Mouse (Mus musculus) midbrain, embryonic 12.5 days (tissue): ENCODE measurements at regions not wholly inside any gene's neighbourhood (a gene's known extent, or its start where the extent isn't known, plus 50 kb on each side); places are given as distances from the start of the nearest gene placed in this dataset.

Source experiments
- ATAC-seq: fragments of 200-750 bp; cut with Nextera tagmentation; 2 replicates; pipeline ENCODE4 v1.8.0; 2017; ENCODE audit warnings: low read depth, moderate TSS enrichment, moderate library complexity; ENCODE audit not compliant: low FRiP score
- H3K27ac ChIP-seq: fragments of 300-500 bp; sonication (generic); replicated peaks from 2 replicates; pipeline ENCODE4 v1.5.1; 2016; ENCODE audit warnings: mild to moderate bottlenecking
- H3K27me3 ChIP-seq: fragments of 300-500 bp; sonication (generic); 2 replicates; pipeline ENCODE4 v1.6.1; 2016; ENCODE audit warnings: mild to moderate bottlenecking
- H3K36me3 ChIP-seq: fragments of 300-500 bp; sonication (generic); 2 replicates; pipeline ENCODE4 v1.6.1; 2016
- H3K4me1 ChIP-seq: fragments of 300-500 bp; sonication (generic); 2 replicates; pipeline ENCODE4 v1.6.1; 2016
- H3K4me2 ChIP-seq: fragments of 300-500 bp; sonication (generic); replicated peaks from 2 replicates; pipeline ENCODE4 v1.6.1; 2016; ENCODE audit warnings: mild to moderate bottlenecking, moderate library complexity
- H3K4me3 ChIP-seq: fragments of 300-500 bp; sonication (generic); 2 replicates; pipeline ENCODE4 v1.5.1; 2016; ENCODE audit warnings: mild to moderate bottlenecking
- H3K9ac ChIP-seq: fragments of 300-500 bp; sonication (generic); replicated peaks from 2 replicates; pipeline ENCODE4 v1.6.1; 2016; ENCODE audit warnings: mild to moderate bottlenecking, moderate library complexity
- H3K9me3 ChIP-seq: fragments of 300-500 bp; sonication (generic); 2 replicates; pipeline ENCODE4 v1.6.1; 2016; ENCODE audit warnings: mild to moderate bottlenecking
- WGBS: fragments of 180-500 bp; shearing (Covaris S2); methylation state at CpG from one replicate; pipeline ENCODE4 v1.1.7; 2016; 5-methylcytosine and 5-hydroxymethylcytosine counted together

- no peak overlapping the region for H3K27ac ChIP-seq
- H3K36me3 ChIP-seq, result no peaks in the 10 kb centered on the region
- no peaks in the 10 kb centered on the region for H3K4me1 ChIP-seq
- H3K4me2 ChIP-seq, result no peak overlapping the region
- ATAC-seq, result no peak
- no peaks in the 10 kb centered on the region for H3K27me3 ChIP-seq
- H3K4me3 ChIP-seq, result no peak overlapping the region
- 56% methylated on average over 5 of the region's 5 CpGs for WGBS
- no peak overlapping the region for H3K9ac ChIP-seq
- H3K9me3 ChIP-seq, result no peaks in the 10 kb centered on the region
Measured at GRCm38 (mm10) chr15:62139192-62139591, 1216.4 kb upstream of the A1bg start.

- H3K36me3 ChIP-seq, result no peaks in the 10 kb centered on the region
- no peak overlapping the region for H3K9ac ChIP-seq
- H3K9me3 ChIP-seq, result no peaks in the 10 kb centered on the region
- ATAC-seq, result no peak
- WGBS, result 87% methylated on average over 6 of the region's 6 CpGs
- H3K27me3 ChIP-seq, result no peaks in the 10 kb centered on the region
- no peak overlapping the region for H3K4me2 ChIP-seq
- no peak overlapping the region for H3K27ac ChIP-seq
- H3K4me1 ChIP-seq, result no peaks in the 10 kb centered on the region
- H3K4me3 ChIP-seq, result no peak overlapping the region
Measured at GRCm38 (mm10) chr15:62138701-62139100, 1215.9 kb upstream of the A1bg start.

- no peaks in the 10 kb centered on the region for H3K27me3 ChIP-seq
- no peaks in the 10 kb centered on the region for H3K4me1 ChIP-seq
- no peak overlapping the region for H3K9ac ChIP-seq
- ATAC-seq, result no peak
- H3K4me2 ChIP-seq, result no peak overlapping the region
- 73% methylated on average over 14 of the region's 14 CpGs for WGBS
- no peaks in the 10 kb centered on the region for H3K36me3 ChIP-seq
- no peak overlapping the region for H3K4me3 ChIP-seq
- H3K27ac ChIP-seq, result no peak overlapping the region
- no peaks in the 10 kb centered on the region for H3K9me3 ChIP-seq
Measured at GRCm38 (mm10) chr15:62136932-62137594, 1214.3 kb upstream of the A1bg start.

- no peaks in the 10 kb centered on the region for H3K9me3 ChIP-seq
- 79% methylated on average over 8 of the region's 8 CpGs for WGBS
- no peaks in the 10 kb centered on the region for H3K4me1 ChIP-seq
- H3K9ac ChIP-seq, result no peak overlapping the region
- H3K4me3 ChIP-seq, result no peak overlapping the region
- no peak for ATAC-seq
- H3K27me3 ChIP-seq, result no peaks in the 10 kb centered on the region
- no peak overlapping the region for H3K27ac ChIP-seq
- H3K4me2 ChIP-seq, result no peak overlapping the region
- no peaks in the 10 kb centered on the region for H3K36me3 ChIP-seq
Measured at GRCm38 (mm10) chr15:62134835-62135234, 1212.0 kb upstream of the A1bg start.

GRCm38 (mm10) chr15:62134308-62134707 lies 1211.5 kb upstream of the A1bg start:
- Histone ChIP-seq H3K27me3 (no peaks in the 10 kb centered on the region), H3K36me3 (no peaks in the 10 kb centered on the region), H3K4me1 (no peaks in the 10 kb centered on the region), H3K9ac (no peak overlapping the region), H3K9me3 (no peaks in the 10 kb centered on the region), H3K4me3 (no peak overlapping the region), H3K27ac (no peak overlapping the region), H3K4me2 (no peak overlapping the region)
- ATAC-seq, result no peak
- 88% methylated on average over 4 of the region's 4 CpGs for WGBS

- no peaks in the 10 kb centered on the region for H3K9me3 ChIP-seq
- H3K4me2 ChIP-seq, result no peak overlapping the region
- 65% methylated on average over 2 of the region's 2 CpGs for WGBS
- no peaks in the 10 kb centered on the region for H3K36me3 ChIP-seq
- H3K4me1 ChIP-seq, result peaks cover 2% of the 10 kb centered on the region
- H3K4me3 ChIP-seq, result no peak overlapping the region
- H3K9ac ChIP-seq, result no peak overlapping the region
- no peaks in the 10 kb centered on the region for H3K27me3 ChIP-seq
- ATAC-seq, result no peak
- no peak overlapping the region for H3K27ac ChIP-seq
Measured at GRCm38 (mm10) chr15:62132895-62133294, 1210.1 kb upstream of the A1bg start.

- Histone ChIP-seq H3K27me3 (no peaks in the 10 kb centered on the region), H3K27ac (no peak overlapping the region), H3K9ac (no peak overlapping the region), H3K9me3 (no peaks in the 10 kb centered on the region), H3K4me3 (no peak overlapping the region), H3K4me1 (peaks cover 10% of the 10 kb centered on the region), H3K36me3 (no peaks in the 10 kb centered on the region), H3K4me2 (no peak overlapping the region)
- no peak for ATAC-seq
- 38% methylated on average over 3 of the region's 3 CpGs for WGBS
Measured at GRCm38 (mm10) chr15:62131686-62132085, 1208.9 kb upstream of the A1bg start.

- WGBS, result 78% methylated on average over 2 of the region's 4 CpGs
- ATAC-seq, result no peak
- Histone ChIP-seq H3K9ac (no peak overlapping the region), H3K4me1 (peaks cover 10% of the 10 kb centered on the region), H3K4me3 (no peak overlapping the region), H3K36me3 (no peaks in the 10 kb centered on the region), H3K27ac (no peak overlapping the region), H3K27me3 (no peaks in the 10 kb centered on the region), H3K4me2 (no peak overlapping the region), H3K9me3 (no peaks in the 10 kb centered on the region)
Measured at GRCm38 (mm10) chr15:62130530-62130929, 1207.7 kb upstream of the A1bg start.

GRCm38 (mm10) chr15:62128546-62129212 lies 1205.9 kb upstream of the A1bg start:
- no peak overlapping the region for H3K9ac ChIP-seq
- no peak overlapping the region for H3K4me3 ChIP-seq
- no peak overlapping the region for H3K4me2 ChIP-seq
- H3K27me3 ChIP-seq, result no peaks in the 10 kb centered on the region
- 65% methylated on average over 11 of the region's 11 CpGs for WGBS
- ATAC-seq, result no peak
- H3K36me3 ChIP-seq, result no peaks in the 10 kb centered on the region
- H3K4me1 ChIP-seq, result peaks cover 10% of the 10 kb centered on the region
- H3K27ac ChIP-seq, result no peak overlapping the region
- no peaks in the 10 kb centered on the region for H3K9me3 ChIP-seq

- H3K27ac ChIP-seq, result no peak overlapping the region
- 20% methylated on average over 11 of the region's 11 CpGs for WGBS
- peak; percentile 74 for ATAC-seq
Measured at GRCm38 (mm10) chr15:62127602-62128158, 1204.9 kb upstream of the A1bg start.

GRCm38 (mm10) chr15:62125718-62126117 lies 1202.9 kb upstream of the A1bg start:
- no peak for ATAC-seq
- WGBS, result 95% methylated on average over 7 of the region's 7 CpGs

More at GRCm38 (mm10) chr15:62127602-62128158, 1204.9 kb upstream of the A1bg start:
- Histone ChIP-seq H3K4me3 (no peak overlapping the region), H3K4me2 (no peak overlapping the region), H3K4me1 (peaks cover 10% of the 10 kb centered on the region), H3K36me3 (no peaks in the 10 kb centered on the region), H3K27me3 (no peaks in the 10 kb centered on the region), H3K9me3 (no peaks in the 10 kb centered on the region), H3K9ac (no peak overlapping the region)

GRCm38 (mm10) chr15:62123756-62124155 lies 1200.9 kb upstream of the A1bg start:
- Histone ChIP-seq H3K27ac (no peak overlapping the region), H3K4me1 (peaks cover 10% of the 10 kb centered on the region), H3K4me3 (no peak overlapping the region), H3K4me2 (no peak overlapping the region), H3K9ac (no peak overlapping the region), H3K36me3 (no peaks in the 10 kb centered on the region), H3K9me3 (no peaks in the 10 kb centered on the region), H3K27me3 (no peaks in the 10 kb centered on the region)
- 74% methylated on average over 4 of the region's 4 CpGs for WGBS
- ATAC-seq, result no peak

More at GRCm38 (mm10) chr15:62125718-62126117, 1202.9 kb upstream of the A1bg start:
- Histone ChIP-seq H3K27ac (no peak overlapping the region), H3K4me3 (no peak overlapping the region), H3K9me3 (no peaks in the 10 kb centered on the region), H3K36me3 (no peaks in the 10 kb centered on the region), H3K9ac (no peak overlapping the region), H3K4me1 (peaks cover 10% of the 10 kb centered on the region), H3K27me3 (no peaks in the 10 kb centered on the region), H3K4me2 (no peak overlapping the region)
